Mouse (Mus musculus) lung, embryonic 14.5 days (tissue): ENCODE measurements at regions not wholly inside any gene's neighbourhood (a gene's known extent, or its start where the extent isn't known, plus 50 kb on each side); places are given as distances from the start of the nearest gene placed in this dataset.

Experiments used
- ATAC-seq: fragments of 200-750 bp; cut with Nextera tagmentation; 2 replicates; pipeline ENCODE4 v1.8.0; 2017; ENCODE audit warnings: mild to moderate bottlenecking, moderate TSS enrichment, moderate library complexity; ENCODE audit not compliant: insufficient read depth
- DNase-seq: peaks from one replicate; pipeline ENCODE4 v3.0.0-alpha.2; 2015
- H3K27ac ChIP-seq: fragments of 300-500 bp; sonication (generic); 2 replicates; pipeline ENCODE4 v1.5.1; 2014; ENCODE audit warnings: low read depth, mild to moderate bottlenecking, moderate library complexity
- H3K27me3 ChIP-seq: fragments of 300-500 bp; sonication (generic); 2 replicates; pipeline ENCODE4 v1.6.1; 2014; ENCODE audit warnings: low read length, control low read depth; ENCODE audit not compliant: insufficient read depth
- H3K36me3 ChIP-seq: fragments of 300-500 bp; sonication (generic); 2 replicates; pipeline ENCODE4 v1.6.1; 2014; ENCODE audit warnings: control low read depth; ENCODE audit not compliant: insufficient read depth
- H3K4me1 ChIP-seq: fragments of 300-500 bp; sonication (generic); 2 replicates; pipeline ENCODE4 v1.6.1; 2014; ENCODE audit warnings: antibody characterized with exemption, control low read depth; ENCODE audit not compliant: insufficient read depth
- H3K4me2 ChIP-seq: fragments of 300-500 bp; sonication (generic); 2 replicates; pipeline ENCODE4 v1.6.1; 2014; ENCODE audit warnings: mild to moderate bottlenecking
- H3K4me3 ChIP-seq: fragments of 300-500 bp; sonication (generic); 2 replicates; pipeline ENCODE4 v1.5.1; 2014; ENCODE audit warnings: low read depth, low read length
- H3K9ac ChIP-seq: fragments of 300-500 bp; sonication (generic); 2 replicates; pipeline ENCODE4 v1.6.1; 2014
- H3K9me3 ChIP-seq: fragments of 300-500 bp; sonication (generic); 2 replicates; pipeline ENCODE4 v1.6.1; 2016; ENCODE audit warnings: low read depth, low read length, control low read depth
- CTCF ChIP-seq: IDR thresholded peaks from 2 replicates; pipeline ENCODE4 v1.5.1; 2016; ENCODE audit warnings: antibody characterized with exemption, low read depth
- WGBS: fragments of 180-500 bp; shearing (Covaris S2); extraction: QIAGEN DNeasy Blood & Tissue Kit; methylation state at CpG from one replicate; pipeline ENCODE4 v1.1.7; 2014; 5-methylcytosine and 5-hydroxymethylcytosine counted together

DNA sequence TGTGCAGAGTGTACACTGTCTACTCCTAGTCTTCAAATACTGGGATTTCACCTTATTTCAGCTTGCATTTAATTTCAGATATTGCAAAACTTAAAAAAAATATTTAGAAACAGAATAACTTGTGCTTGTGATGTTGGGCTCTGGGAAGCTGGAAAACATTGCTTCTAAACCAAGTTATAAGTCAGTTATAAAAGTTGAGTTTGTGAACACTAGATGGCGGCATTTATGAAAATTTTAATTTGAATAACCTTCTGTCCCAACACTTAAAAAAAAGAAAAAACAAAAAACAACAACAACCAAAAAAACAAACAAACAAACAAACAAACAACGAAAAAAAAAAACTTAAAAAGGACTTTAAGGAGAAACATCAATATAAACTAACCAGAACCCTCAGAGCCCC is 1002.6 kb upstream of the Slit2 start:
- no peak for TF ChIP-seq CTCF
- ATAC-seq (no peak), DNase-seq (peak; percentile 72)
- Histone ChIP-seq H3K36me3 (no peaks in the 10 kb centered on the region), H3K4me3 (no peak overlapping the region), H3K27ac (no peak overlapping the region), H3K9ac (no peak overlapping the region), H3K4me1 (no peaks in the 10 kb centered on the region), H3K9me3 (no peaks in the 10 kb centered on the region), H3K4me2 (no peak overlapping the region), H3K27me3 (no peaks in the 10 kb centered on the region)
- WGBS = 76% methylated on average over 2 of the region's 2 CpGs

DNA sequence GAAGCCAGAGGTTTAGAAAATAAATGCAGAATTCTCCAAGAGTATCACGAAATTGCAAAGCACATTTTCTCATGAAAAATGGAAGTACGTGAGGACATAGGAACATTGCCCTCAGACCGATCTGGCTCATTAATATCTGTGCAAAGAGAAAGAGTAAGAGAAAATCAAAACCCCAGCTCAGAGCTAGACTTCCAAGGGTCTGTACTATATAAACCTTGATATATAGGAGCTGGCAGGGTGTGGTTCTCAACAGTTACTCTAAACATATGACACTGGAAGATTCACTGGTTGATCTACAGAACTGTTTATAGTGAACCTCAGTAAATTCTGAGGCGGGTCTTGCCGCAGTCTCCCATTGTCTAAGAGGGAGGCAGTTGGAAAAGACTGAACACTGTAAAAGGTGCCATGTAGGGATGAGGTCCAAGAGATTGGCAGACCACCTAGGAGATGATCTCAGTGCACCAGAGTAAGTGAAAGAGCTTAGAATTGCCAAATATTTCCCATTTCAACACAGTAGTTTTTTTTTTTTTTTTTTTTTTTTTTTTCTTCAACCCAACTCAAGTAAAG is 1014.0 kb upstream of the Slit2 start:
- DNase-seq = no peak
- H3K36me3 ChIP-seq = no peaks in the 10 kb centered on the region
- H3K4me3 ChIP-seq = no peak overlapping the region
- H3K4me2 ChIP-seq = no peak overlapping the region
- WGBS = 76% methylated on average over 5 of the region's 5 CpGs
- H3K4me1 ChIP-seq = no peaks in the 10 kb centered on the region
- no peak for TF ChIP-seq CTCF
- no peaks in the 10 kb centered on the region; the same call in 1 of the 2 replicates for H3K9me3 ChIP-seq
- no peaks in the 10 kb centered on the region for H3K27me3 ChIP-seq
- no peak overlapping the region for H3K27ac ChIP-seq
- H3K9ac ChIP-seq = no peak overlapping the region
- no peak for ATAC-seq

DNA sequence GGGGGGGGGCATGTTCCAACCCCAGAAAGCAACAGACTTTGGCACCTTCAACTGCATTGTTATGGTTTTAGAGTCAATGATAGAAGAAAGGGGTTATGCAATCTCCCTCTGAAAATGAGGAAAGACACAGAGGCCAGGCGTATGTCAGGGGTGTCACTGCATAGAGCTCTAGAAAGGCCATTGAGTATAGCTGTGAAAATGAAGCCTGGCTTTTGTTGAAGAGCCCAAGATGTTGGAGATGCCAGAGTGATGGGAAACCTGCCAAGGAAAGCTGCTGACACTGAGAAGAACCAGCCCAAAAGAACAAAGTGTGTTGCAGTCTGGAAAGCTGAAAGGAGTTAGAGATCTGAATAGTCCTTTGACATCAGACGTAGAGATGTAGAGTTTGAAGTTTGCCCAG is 1022.2 kb upstream of the Slit2 start:
- Histone ChIP-seq H3K4me3 (no peak overlapping the region), H3K36me3 (no peaks in the 10 kb centered on the region), H3K27ac (no peak overlapping the region), H3K9ac (no peak overlapping the region), H3K27me3 (no peaks in the 10 kb centered on the region), H3K9me3 (no peaks in the 10 kb centered on the region), H3K4me1 (no peaks in the 10 kb centered on the region), H3K4me2 (no peak overlapping the region)
- DNase-seq = peak; percentile 80
- ATAC-seq = peak; percentile 85
- 55% methylated on average over 2 of the region's 2 CpGs for WGBS
- no peak for TF ChIP-seq CTCF

DNA sequence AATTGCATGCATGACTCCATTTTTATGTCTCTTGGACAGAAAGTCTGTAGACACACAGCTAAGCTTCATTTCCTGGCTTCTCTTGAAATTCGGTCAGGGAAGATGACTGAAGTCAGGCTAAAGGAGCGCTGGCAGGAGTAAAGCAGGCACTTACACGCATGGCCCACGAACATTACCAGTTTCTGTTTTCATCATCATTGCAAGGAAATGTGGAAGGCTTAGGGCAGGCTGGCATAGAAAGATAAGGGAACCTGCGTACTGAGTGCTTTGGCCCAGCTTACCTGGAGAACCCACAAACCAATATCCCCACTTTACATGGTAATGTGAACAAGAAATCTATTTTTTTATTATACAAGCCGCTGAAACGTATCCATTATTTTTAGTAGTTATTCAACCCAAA is 1056.6 kb upstream of the Slit2 start:
- no peaks in the 10 kb centered on the region for H3K4me1 ChIP-seq
- no peaks in the 10 kb centered on the region for H3K9me3 ChIP-seq
- ATAC-seq = no peak
- DNase-seq = no peak
- no peaks in the 10 kb centered on the region for H3K36me3 ChIP-seq
- no peak overlapping the region for H3K4me3 ChIP-seq
- no peak overlapping the region for H3K9ac ChIP-seq
- no peaks in the 10 kb centered on the region for H3K27me3 ChIP-seq
- no peak overlapping the region for H3K27ac ChIP-seq
- H3K4me2 ChIP-seq = no peak overlapping the region
- no peak for TF ChIP-seq CTCF
- 84% methylated on average over 7 of the region's 7 CpGs for WGBS

DNA sequence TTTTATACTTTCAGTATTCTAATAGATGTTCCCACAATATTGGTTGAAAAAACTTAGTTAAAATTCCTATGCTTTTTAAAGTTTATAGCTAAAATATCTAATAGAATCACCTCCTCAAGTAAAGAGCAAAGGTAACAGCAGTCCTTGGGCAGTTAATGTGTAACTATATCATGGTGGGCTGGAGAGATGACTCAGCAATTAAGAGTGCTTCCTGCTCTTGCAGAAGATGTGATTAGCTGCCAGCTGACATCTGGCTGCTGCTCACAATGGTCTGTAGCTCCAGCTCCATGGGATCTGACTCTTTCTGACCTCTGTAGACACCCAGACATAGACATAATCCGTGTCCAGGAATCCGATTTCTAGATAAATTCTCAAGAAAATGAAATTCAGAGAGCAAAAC is 1044.5 kb upstream of the Lcorl start:
- DNase-seq = peak; percentile 66
- no peaks in the 10 kb centered on the region for H3K9me3 ChIP-seq
- WGBS = 59% methylated on average over 2 of the region's 2 CpGs

DNA sequence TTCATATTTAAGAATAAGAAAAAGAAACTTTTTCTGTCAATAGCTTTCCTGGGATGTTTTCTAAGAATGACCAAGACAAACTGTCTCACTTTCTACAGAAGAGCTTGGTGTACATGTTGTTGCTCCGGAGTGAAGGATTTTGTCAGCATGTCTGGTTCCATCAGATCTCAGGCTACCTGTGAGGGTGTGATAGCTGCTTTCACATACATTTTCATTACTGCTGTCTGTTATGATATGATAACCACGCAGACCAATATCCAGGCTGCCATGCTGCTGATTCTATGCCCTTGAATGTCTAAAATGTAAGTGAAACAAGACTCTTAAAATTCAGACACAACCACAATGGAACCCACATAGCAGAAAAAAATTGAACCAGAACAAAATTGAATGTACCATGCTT is 1036.6 kb upstream of the Lcorl start:
- WGBS = 79% methylated on average over 2 of the region's 2 CpGs
- no peaks in the 10 kb centered on the region for H3K27me3 ChIP-seq

More for the DNA sequence above, 1044.5 kb upstream of the Lcorl start:
- Histone ChIP-seq H3K27me3 (no peaks in the 10 kb centered on the region), H3K36me3 (no peaks in the 10 kb centered on the region), H3K4me3 (no peak overlapping the region), H3K4me1 (no peaks in the 10 kb centered on the region), H3K9ac (no peak overlapping the region), H3K27ac (no peak overlapping the region), H3K4me2 (no peak overlapping the region)
- TF ChIP-seq CTCF = no peak
- no peak for ATAC-seq

DNA sequence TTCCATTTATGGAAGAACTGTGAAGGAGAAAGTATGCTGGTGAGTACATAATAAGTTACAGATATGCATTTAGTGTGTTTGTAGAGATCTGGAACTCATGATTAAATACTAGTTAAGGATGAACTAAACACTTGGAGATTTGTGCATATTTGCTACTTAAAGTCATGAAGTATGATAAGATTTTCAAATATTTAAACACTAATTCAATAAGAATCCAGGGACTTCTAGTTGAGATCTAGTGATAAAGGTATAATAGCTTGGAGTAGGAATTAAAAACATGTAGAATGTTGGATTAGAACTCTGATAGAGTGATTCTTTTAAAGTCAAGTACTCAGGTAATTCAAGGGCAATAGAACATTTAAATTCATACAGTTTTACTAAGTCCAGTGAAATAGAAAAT is 1026.5 kb upstream of the Lcorl start:
- Histone ChIP-seq H3K9me3 (no peaks in the 10 kb centered on the region), H3K27me3 (no peaks in the 10 kb centered on the region), H3K4me1 (no peaks in the 10 kb centered on the region), H3K4me3 (no peak overlapping the region), H3K4me2 (no peak overlapping the region), H3K27ac (no peak overlapping the region), H3K9ac (no peak overlapping the region), H3K36me3 (no peaks in the 10 kb centered on the region)
- TF ChIP-seq CTCF = no peak
- DNase-seq = no peak
- ATAC-seq = no peak

More for the DNA sequence above, 1036.6 kb upstream of the Lcorl start:
- Histone ChIP-seq H3K36me3 (no peaks in the 10 kb centered on the region), H3K9me3 (no peaks in the 10 kb centered on the region), H3K27ac (no peak overlapping the region), H3K9ac (no peak overlapping the region), H3K4me3 (no peak overlapping the region), H3K4me1 (no peaks in the 10 kb centered on the region), H3K4me2 (no peak overlapping the region)
- DNase-seq = no peak
- TF ChIP-seq CTCF = no peak
- ATAC-seq = no peak

DNA sequence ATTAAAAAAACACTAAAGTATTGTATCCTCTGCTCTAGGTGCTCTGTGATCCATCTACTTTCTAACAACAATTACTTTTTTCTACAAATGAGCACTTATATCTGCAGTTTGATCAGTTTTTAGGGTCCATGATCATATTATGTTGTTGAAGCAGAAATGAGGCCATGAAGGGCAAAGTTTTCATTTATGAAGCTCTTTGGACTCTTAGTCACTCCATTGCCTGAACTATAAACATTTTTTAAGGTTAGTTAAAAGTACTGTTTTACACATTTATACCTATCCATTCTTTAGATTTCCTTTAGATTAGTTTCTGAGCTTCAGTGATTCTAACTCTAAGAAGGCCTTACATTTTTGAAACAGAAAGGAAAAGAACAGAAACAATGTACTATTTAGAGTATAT is 999.4 kb upstream of the Lcorl start:
- Histone ChIP-seq H3K9me3 (no peaks in the 10 kb centered on the region), H3K27me3 (no peaks in the 10 kb centered on the region)

More for the DNA sequence above, 999.4 kb upstream of the Lcorl start:
- ATAC-seq = no peak
- H3K4me1 ChIP-seq = no peaks in the 10 kb centered on the region
- DNase-seq = no peak
- H3K9ac ChIP-seq = no peak overlapping the region
- no peaks in the 10 kb centered on the region for H3K36me3 ChIP-seq
- no peak for TF ChIP-seq CTCF
- H3K4me3 ChIP-seq = no peak overlapping the region
- H3K27ac ChIP-seq = no peak overlapping the region
- H3K4me2 ChIP-seq = no peak overlapping the region
